Mouse (Mus musculus): Measurements from ENCODE around the gene Gm13757.
"Not testable (repeated sequence)": the region's sequence is repeated elsewhere in the genome, so short reads cannot be mapped to it uniquely, and the experiment has no call there.

The Gm13757 gene

GRCm38 (mm10) chr2:88449031-88449430 lies at the start of gene Gm13757:
TSS of gene Gm13757 (minus strand) at chr2:88449131.
- DNase-seq = no peak

DNA sequence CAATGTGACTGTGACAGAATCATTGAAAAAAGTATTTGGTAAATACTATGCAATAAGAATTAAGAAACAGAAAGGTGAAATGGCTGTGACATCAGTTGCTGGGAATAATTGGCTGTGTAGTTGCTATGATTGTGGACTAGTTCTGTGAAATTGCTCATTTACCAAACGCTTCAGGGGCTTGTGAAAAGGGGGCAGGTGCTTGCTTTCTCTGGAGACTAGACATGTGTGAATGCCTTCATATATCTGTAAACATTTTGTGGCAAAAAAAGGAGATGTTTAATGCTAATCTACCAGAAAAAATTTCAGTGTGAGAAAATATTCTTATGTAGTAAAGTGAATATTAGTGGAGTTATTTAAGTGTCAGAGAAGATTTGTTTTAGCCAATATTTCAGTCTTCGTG lies 44.1 kb upstream of the Gm13757 start, which contains the start of gene Olfr1185-ps1:
Gene Olfr1185-ps1, plus strand, starts transcription at position 301 of the 400 bp plus-strand sequence.
- DNase-seq = no peak

- DNase-seq = no peak
These were observed 34.4 kb upstream of the Gm13757 start, which contains the start of gene Olfr1184 for GRCm38 (mm10) chr2:88483298-88483697. TSS of gene Olfr1184 (plus strand) at chr2:88483598.

DNA sequence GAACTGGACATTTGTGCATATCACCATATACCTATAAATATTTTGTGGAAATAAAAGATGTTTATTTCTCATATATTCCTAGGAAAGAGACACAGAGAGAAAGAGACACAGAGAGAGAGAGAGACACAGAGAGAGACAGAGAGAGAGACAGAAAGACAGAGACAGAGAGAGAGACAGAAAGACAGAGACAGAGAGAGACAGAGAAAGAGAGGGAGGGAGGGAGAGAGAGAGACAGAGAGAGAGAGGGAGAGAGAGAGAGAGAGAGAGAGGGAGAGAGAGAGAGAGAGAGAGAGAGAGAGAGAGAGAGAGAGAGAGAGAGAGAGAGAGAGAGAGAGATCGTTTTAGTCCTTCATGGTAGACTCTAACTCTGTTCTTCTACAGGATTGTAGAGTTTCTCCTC lies 5.6 kb upstream of the Gm13757 start, which contains the start of gene Olfr1183:
Gene Olfr1183, plus strand, starts transcription at position 301 of the 400 bp plus-strand sequence.
- DNase-seq = not testable (repeated sequence)

DNA sequence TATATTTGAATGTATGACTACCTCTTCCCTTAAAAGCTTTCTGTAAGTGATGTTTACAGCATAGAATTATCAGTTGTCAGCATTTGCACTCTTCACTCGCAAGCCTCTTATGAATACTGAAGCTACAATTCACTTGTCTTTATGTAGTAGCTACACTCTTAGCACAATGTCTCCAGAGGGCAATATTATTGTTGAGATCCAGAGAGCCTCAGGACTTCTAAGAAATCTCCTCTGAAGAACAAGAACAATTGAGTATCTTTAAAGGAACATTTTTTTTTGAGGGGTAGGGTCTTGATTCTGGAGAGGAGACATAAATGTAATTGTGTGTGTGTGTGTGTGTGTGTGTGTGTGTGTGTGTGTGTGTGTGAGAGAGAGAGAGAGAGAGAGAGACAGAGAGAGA lies 22.9 kb downstream of the Gm13757 start, which contains the start of gene Olfr1181:
Gene Olfr1181, minus strand, starts transcription at position 101 of the 400 bp plus-strand sequence.
- no peak for DNase-seq

DNA sequence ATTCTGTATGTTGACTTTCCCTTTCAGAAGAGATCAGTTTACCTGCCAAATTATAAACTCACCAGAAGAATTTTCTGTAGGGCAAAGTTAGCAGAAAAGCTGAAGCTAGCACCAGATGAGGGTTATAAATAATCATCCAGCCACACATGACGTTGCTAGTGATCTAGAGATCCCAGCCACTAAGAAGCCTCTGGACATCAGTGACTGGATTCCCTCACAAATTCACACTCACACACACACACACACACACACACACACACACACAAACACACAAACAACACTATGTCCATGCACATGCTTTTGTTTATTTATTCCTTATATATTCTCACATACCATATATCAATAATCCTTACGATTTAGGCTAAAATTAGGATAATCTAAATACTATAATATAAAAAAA lies 29.9 kb downstream of the Gm13757 start, which contains the start of gene Olfr1180:
Gene Olfr1180, minus strand, starts transcription at position 101 of the 400 bp plus-strand sequence.
- no peak for DNase-seq

DNA sequence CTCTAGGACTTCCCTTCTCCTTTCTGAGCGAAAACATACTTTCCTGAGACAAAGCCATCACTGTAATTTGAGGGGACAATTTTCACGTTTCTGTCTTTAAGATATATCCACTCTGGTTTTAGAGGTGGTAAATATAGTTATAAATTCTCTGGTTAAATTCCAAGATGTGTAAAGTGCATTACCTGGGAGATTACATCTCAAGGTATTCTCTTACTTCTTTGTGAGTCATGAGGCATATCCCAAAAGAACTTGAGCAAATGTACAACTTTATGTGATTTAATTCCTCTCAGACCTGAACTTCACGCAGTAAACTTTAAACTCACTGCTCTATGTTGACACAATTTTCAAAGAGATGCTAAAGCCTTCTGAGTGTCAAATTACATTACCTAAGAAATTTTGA lies 42.6 kb downstream of the Gm13757 start, which contains the start of gene Olfr1179:
Gene Olfr1179, minus strand, starts transcription at position 101 of the 400 bp plus-strand sequence.
- DNase-seq = no peak

Data from B cell, adult 2 months (primary cell).